Mouse (Mus musculus) stomach, postnatal 0 days (tissue): Measurements from ENCODE around the gene Kiss1r.

Source experiments
- CTCF ChIP-seq: IDR thresholded peaks from 2 replicates; pipeline ENCODE4 v1.5.1; 2016; ENCODE audit warnings: antibody characterized with exemption, low read depth, mild to moderate bottlenecking, moderate library complexity
- EP300 ChIP-seq: optimal IDR thresholded peaks from 2 replicates; pipeline ENCODE3; 2016; ENCODE audit warnings: antibody characterized with exemption

- TF ChIP-seq CTCF (no peak), EP300 (no peak)
Observed at GRCm38 (mm10) chr10:79914131-79914947, 2.4 kb upstream of the Kiss1r start.
